Mouse (Mus musculus) forebrain, embryonic 12.5 days (tissue): ENCODE results near the gene Ubqln1. TPM values are rescaled to one million over a fixed set of nuclear protein-coding genes. Genes with fewer than 3 reads are reported as not detected.
A peak's percentile ranks its signal among the peaks of the same experiment; 100 is the strongest.
"Not testable (repeated sequence)": the region's sequence is repeated elsewhere in the genome, so short reads cannot be mapped to it uniquely, and the experiment has no call there.

Source experiments
- ATAC-seq: fragments of 200-750 bp; cut with Nextera tagmentation; 2 replicates; pipeline ENCODE4 v1.8.0; 2017; ENCODE audit warnings: moderate TSS enrichment; ENCODE audit not compliant: low FRiP score
- H3K27ac ChIP-seq: fragments of 300-500 bp; sonication (generic); 2 replicates; pipeline ENCODE4 v1.5.1; 2016; ENCODE audit warnings: mild to moderate bottlenecking
- H3K27me3 ChIP-seq: fragments of 300-500 bp; sonication (generic); 2 replicates; pipeline ENCODE4 v1.6.1; 2016; ENCODE audit warnings: mild to moderate bottlenecking
- H3K36me3 ChIP-seq: fragments of 300-500 bp; sonication (generic); replicated peaks from 2 replicates; pipeline ENCODE4 v1.6.1; 2016; ENCODE audit warnings: mild to moderate bottlenecking
- H3K4me1 ChIP-seq: fragments of 300-500 bp; sonication (generic); 2 replicates; pipeline ENCODE4 v1.6.1; 2016
- H3K4me2 ChIP-seq: fragments of 300-500 bp; sonication (generic); 2 replicates; pipeline ENCODE4 v1.6.1; 2016; ENCODE audit warnings: mild to moderate bottlenecking, moderate library complexity
- H3K4me3 ChIP-seq: fragments of 300-500 bp; sonication (generic); replicated peaks from 2 replicates; pipeline ENCODE4 v1.5.1; 2016; ENCODE audit warnings: mild to moderate bottlenecking
- H3K9ac ChIP-seq: fragments of 300-500 bp; sonication (generic); 2 replicates; pipeline ENCODE4 v1.6.1; 2016; ENCODE audit warnings: mild to moderate bottlenecking
- H3K9me3 ChIP-seq: fragments of 300-500 bp; sonication (generic); 2 replicates; pipeline ENCODE4 v1.6.1; 2016
- WGBS: fragments of 180-500 bp; shearing (Covaris S2); methylation state at CpG from one replicate; pipeline ENCODE4 v1.1.7; 2016; 5-methylcytosine and 5-hydroxymethylcytosine counted together
- polyA plus RNA-seq: library from polyadenylated mRNA; unstranded; fragments of >200 nt; fragmentation: Nextera tagmentation; extraction: Ambion mirVana; gene quantifications from 2 replicates; pipeline ENCODE4 v1.2.1, GENCODE M21; 2016

Ubqln1 gene
- polyA plus RNA-seq, 1 experiment from 2014 or later: 162 TPM

DNA sequence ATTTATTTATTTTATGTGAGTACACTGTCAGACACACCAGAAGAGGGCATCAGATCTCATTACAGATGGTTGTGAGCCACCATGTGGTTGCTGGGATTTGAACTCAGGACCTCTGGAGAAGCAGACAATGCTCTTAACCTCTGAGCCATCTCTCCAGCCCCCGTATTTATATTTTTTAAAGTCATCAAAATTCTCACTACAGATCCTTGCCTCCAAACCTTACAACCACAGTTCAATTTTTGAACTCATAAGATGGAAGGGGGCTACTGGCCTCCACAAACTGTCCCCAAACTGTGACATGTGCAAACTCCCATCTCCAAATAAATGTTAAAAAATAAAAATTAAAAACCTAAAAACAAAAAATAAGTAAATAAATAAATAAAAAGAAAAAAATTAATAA is 67.7 kb downstream of the Ubqln1 start:
- Histone ChIP-seq H3K4me3 (no peak overlapping the region), H3K9ac (no peak overlapping the region), H3K4me1 (peaks cover 12% of the 10 kb centered on the region), H3K9me3 (no peaks in the 10 kb centered on the region), H3K27me3 (no peaks in the 10 kb centered on the region), H3K4me2 (no peak overlapping the region), H3K36me3 (no peaks in the 10 kb centered on the region), H3K27ac (no peak overlapping the region)
- WGBS: 81% methylated on average over 1 of the region's 1 CpGs
- no peak for ATAC-seq

DNA sequence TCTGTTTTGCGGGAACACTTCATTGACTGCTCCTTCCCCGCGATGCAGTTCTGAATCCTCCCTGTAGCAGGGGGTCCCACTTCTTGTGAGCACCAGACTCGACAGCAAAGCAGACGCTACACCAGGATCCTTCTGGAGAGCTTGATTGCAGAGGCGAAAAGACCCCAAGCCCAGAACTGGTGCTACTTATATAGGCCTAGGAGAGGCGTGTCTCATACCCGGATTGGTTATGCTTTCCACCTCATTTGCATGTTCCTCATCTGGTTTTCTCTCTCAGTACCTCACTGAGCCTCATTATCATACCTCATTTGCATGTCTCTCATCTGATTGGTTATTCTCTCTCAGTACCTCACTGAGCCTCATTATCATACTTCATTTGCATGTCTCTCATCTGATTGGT is 68.8 kb downstream of the Ubqln1 start:
- not testable (repeated sequence) for H3K9me3 ChIP-seq, ATAC-seq, H3K27ac ChIP-seq, H3K27me3 ChIP-seq, H3K4me3 ChIP-seq, H3K36me3 ChIP-seq, H3K4me2 ChIP-seq, H3K9ac ChIP-seq
- H3K4me1 ChIP-seq: peaks cover 12% of the 10 kb centered on the region
- 94% methylated on average over 8 of the region's 8 CpGs for WGBS

- Histone ChIP-seq H3K36me3 (peaks cover 4% of the 10 kb centered on the region; the same call in 1 of the 2 replicates), H3K4me3 (no peak overlapping the region), H3K9me3 (0 out of 2 replicates have a peak, but pooled peaks cover 4% of the 10 kb centered on the region), H3K27ac (no peak overlapping the region), H3K9ac (no peak overlapping the region), H3K27me3 (no peaks in the 10 kb centered on the region), H3K4me1 (peaks cover 8% of the 10 kb centered on the region), H3K4me2 (no peak overlapping the region)
- no peak for ATAC-seq
- 40% methylated on average over 3 of the region's 3 CpGs for WGBS
These were observed 83.8 kb downstream of the Ubqln1 start for GRCm38 (mm10) chr13:58131692-58132091.

DNA sequence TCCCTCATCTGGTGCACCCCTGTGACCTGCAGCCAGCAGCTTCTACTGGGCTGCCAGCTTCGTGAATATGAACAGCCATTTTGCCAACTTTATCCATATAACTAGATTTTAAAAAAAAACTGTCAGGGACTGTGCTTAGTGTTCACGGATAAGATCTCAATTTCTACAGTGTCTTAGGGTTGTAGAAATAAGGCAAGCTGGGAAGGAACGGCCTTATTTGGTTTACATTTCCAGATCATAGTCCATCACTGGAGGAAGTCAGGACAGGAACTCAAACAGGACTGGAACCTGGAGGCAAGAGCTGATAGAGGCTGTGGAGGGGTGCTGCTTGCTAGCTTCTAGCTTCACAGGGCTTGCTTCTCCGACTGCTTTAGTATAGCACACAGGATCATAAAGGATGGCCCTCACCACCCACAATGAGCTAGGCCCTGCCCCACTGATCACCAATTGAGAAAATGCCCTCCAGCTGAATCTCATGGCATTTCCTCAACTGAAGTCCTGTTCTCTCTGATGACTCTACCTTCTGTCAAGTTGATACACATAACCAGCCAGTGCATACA is 85.7 kb downstream of the Ubqln1 start:
- H3K27me3 ChIP-seq: no peaks in the 10 kb centered on the region
- ATAC-seq: no peak
- H3K4me1 ChIP-seq: peaks cover 22% of the 10 kb centered on the region
- H3K36me3 ChIP-seq: peaks cover 8% of the 10 kb centered on the region
- H3K9me3 ChIP-seq: no peaks in the 10 kb centered on the region
- 31% methylated on average over 4 of the region's 4 CpGs for WGBS
- H3K4me2 ChIP-seq: peak overlapping the region; percentile 70
- H3K27ac ChIP-seq: peak overlapping the region; percentile 100
- H3K4me3 ChIP-seq: peak overlapping the region; percentile 99
- peak overlapping the region; percentile 100 for H3K9ac ChIP-seq

GRCm38 (mm10) chr13:58128768-58129671 is 86.4 kb downstream of the Ubqln1 start:
- peak overlapping the region; percentile 100 for H3K27ac ChIP-seq
- peaks cover 29% of the 10 kb centered on the region for H3K4me1 ChIP-seq
- ATAC-seq: peak; percentile 98
- no peaks in the 10 kb centered on the region for H3K9me3 ChIP-seq
- H3K36me3 ChIP-seq: peaks cover 8% of the 10 kb centered on the region
- under 1% methylated on average over 81 of the region's 83 CpGs for WGBS
- peak overlapping the region; percentile 70 for H3K4me2 ChIP-seq
- no peaks in the 10 kb centered on the region for H3K27me3 ChIP-seq
- H3K9ac ChIP-seq: peak overlapping the region; percentile 100
- peak overlapping the region; percentile 99 for H3K4me3 ChIP-seq

GRCm38 (mm10) chr13:58128396-58128767 is 87.1 kb downstream of the Ubqln1 start, which contains the start of gene Hnrnpa0:
Gene Hnrnpa0, minus strand, starts transcription at chr13:58128556.
- 0% methylated on average over 46 of the region's 62 CpGs for WGBS

GRCm38 (mm10) chr13:58127766-58128361 is 87.6 kb downstream of the Ubqln1 start:
- peak overlapping the region; percentile 75 for H3K4me2 ChIP-seq
- peaks cover 8% of the 10 kb centered on the region for H3K36me3 ChIP-seq
- no peaks in the 10 kb centered on the region for H3K9me3 ChIP-seq
- peak overlapping the region; percentile 100 for H3K9ac ChIP-seq
- H3K4me1 ChIP-seq: peaks cover 35% of the 10 kb centered on the region
- peak overlapping the region; percentile 100 for H3K27ac ChIP-seq
- peak overlapping the region; percentile 99 for H3K4me3 ChIP-seq
- no peaks in the 10 kb centered on the region for H3K27me3 ChIP-seq
- WGBS: under 1% methylated on average over 67 of the region's 81 CpGs
- ATAC-seq: peak; percentile 44

More at GRCm38 (mm10) chr13:58128396-58128767, 87.1 kb downstream of the Ubqln1 start, which contains the start of gene Hnrnpa0:
- Histone ChIP-seq H3K27ac (peak within 1 kb of the TSS; percentile 100), H3K9me3 (no peaks in the 10 kb centered on the region), H3K4me1 (peaks cover 33% of the 10 kb centered on the region), H3K27me3 (no peaks in the 10 kb centered on the region), H3K9ac (peak within 1 kb of the TSS; percentile 100), H3K4me3 (peak within 1 kb of the TSS; percentile 99), H3K4me2 (peak within 1 kb of the TSS; percentile 75), H3K36me3 (peaks cover 8% of the 10 kb centered on the region)
- peak; percentile 97 for ATAC-seq

- no peak for ATAC-seq
- Histone ChIP-seq H3K4me1 (peaks cover 35% of the 10 kb centered on the region), H3K27ac (peak overlapping the region; percentile 100), H3K4me3 (peak overlapping the region; percentile 99), H3K9ac (peak overlapping the region; percentile 100), H3K9me3 (no peaks in the 10 kb centered on the region), H3K27me3 (no peaks in the 10 kb centered on the region), H3K36me3 (peaks cover 8% of the 10 kb centered on the region), H3K4me2 (peak overlapping the region; percentile 75)
- WGBS: under 1% methylated on average over 70 of the region's 92 CpGs
These were observed 88.3 kb downstream of the Ubqln1 start for GRCm38 (mm10) chr13:58126862-58127765.

Other genes starting within 250 kb of the Ubqln1 start
- gene Klhl3, start 102.1 kb downstream of the Ubqln1 start, polyA plus RNA-seq: 3.9 and 4.3 TPM in 2 replicates
- 69.5 and 75.3 TPM in 2 replicates for gene Hnrnpa0, start 87.1 kb downstream of the Ubqln1 start, polyA plus RNA-seq
- gene Idnk, start 58.0 kb downstream of the Ubqln1 start, polyA plus RNA-seq: 54.7 and 59.5 TPM in 2 replicates
- 40.7 and 48.6 TPM in 2 replicates for gene Gkap1, start 60.0 kb upstream of the Ubqln1 start, polyA plus RNA-seq
- 1.7 TPM in 2 replicates for gene Kif27, start 143.5 kb upstream of the Ubqln1 start, polyA plus RNA-seq
- 25.3 and 28.4 TPM in 2 replicates for gene 2210016F16Rik, start 169.6 kb upstream of the Ubqln1 start, polyA plus RNA-seq
- 32.3 and 36.1 TPM in 2 replicates for gene Rmi1, start 186.6 kb upstream of the Ubqln1 start, polyA plus RNA-seq
- 2,341 and 2,520 TPM in 2 replicates for gene Hnrnpk, start 187.7 kb upstream of the Ubqln1 start, polyA plus RNA-seq